Mouse (Mus musculus) heart, adult 2 months (tissue): ENCODE measurements around the gene Nxph3. TPM values are rescaled to one million over a fixed set of nuclear protein-coding genes. Genes with fewer than 3 reads are reported as not detected.

Experiments used
- DNase-seq, 2 experiments: peaks; one replicate each; pipeline ENCODE4 v3.0.0; 2021
- H3K27ac ChIP-seq: fragments of 200-600 bp; 2 replicates; pipeline ENCODE4 v1.8.1; 2022
- H3K27me3 ChIP-seq: fragments of 200-500 bp; 2 replicates; pipeline ENCODE4 v1.6.1; 2012; ENCODE audit warnings: mild to moderate bottlenecking, low read length, inconsistent platforms, mixed read lengths; ENCODE audit not compliant: control insufficient read depth, insufficient read depth
- H3K36me3 ChIP-seq: fragments of 200-500 bp; 2 replicates; pipeline ENCODE4 v1.6.1; 2012; ENCODE audit warnings: low read length, inconsistent platforms; ENCODE audit not compliant: control insufficient read depth, insufficient read depth
- H3K4me1 ChIP-seq: fragments of 200-500 bp; 2 replicates; pipeline ENCODE4 v1.6.1; 2011; ENCODE audit warnings: low read length; ENCODE audit not compliant: control insufficient read depth, insufficient read depth
- H3K4me3 ChIP-seq: fragments of 200-600 bp; 2 replicates; pipeline ENCODE4 v1.8.1; 2022
- H3K79me2 ChIP-seq: fragments of 200-500 bp; replicated peaks from 2 replicates; pipeline ENCODE4 v1.6.1; 2012; ENCODE audit warnings: mild to moderate bottlenecking, inconsistent platforms, low read length, moderate library complexity, mixed read lengths; ENCODE audit not compliant: control insufficient read depth, insufficient read depth
- H3K9ac ChIP-seq: fragments of 200-500 bp; 2 replicates; pipeline ENCODE4 v1.6.1; 2012; ENCODE audit warnings: low read depth, mild to moderate bottlenecking, control low read depth, inconsistent platforms, low read length, mixed read lengths
- CTCF ChIP-seq: fragments of 200-600 bp; IDR thresholded peaks from 2 replicates; pipeline ENCODE4 v1.8.1; 2022; ENCODE audit warnings: antibody characterized with exemption, mild to moderate bottlenecking, moderate library complexity
- EP300 ChIP-seq: fragments of 200-500 bp; IDR thresholded peaks from 2 replicates; pipeline ENCODE4 v1.6.1; 2011; ENCODE audit warnings: low read depth, low read length, control low read depth; ENCODE audit not compliant: insufficient read depth
- POLR2A ChIP-seq: fragments of 200-500 bp; IDR thresholded peaks from 2 replicates; pipeline ENCODE4 v1.6.1; 2011; ENCODE audit warnings: mild to moderate bottlenecking, low read depth, low read length, control low read depth; ENCODE audit not compliant: insufficient read depth
- WGBS: fragments of 180-500 bp; shearing (Covaris S2); methylation state at CpG from one replicate; pipeline ENCODE4 v1.1.7; 2018; 5-methylcytosine and 5-hydroxymethylcytosine counted together
- intact Hi-C: fragments of 180-260 bp; cut with DNase I; formaldehyde crosslinking; loops from one replicate; pipeline ENCODE4 v1.15.1; 2025
- polyA plus RNA-seq: library from polyadenylated mRNA; depleted of rRNA; stranded (reverse); fragments of >200 nt; gene quantifications from 2 replicates; pipeline ENCODE4 v1.2.3, GENCODE M21; 2012
- total RNA-seq, 2 experiments: library from RNA; stranded (reverse); gene quantifications; 2 replicates each; pipeline ENCODE4 v1.2.3; 2021

The Nxph3 gene
- total and polyA plus RNA-seq, 3 experiments, result 0.55 to 0.73 (median 0.57) TPM

DNA sequence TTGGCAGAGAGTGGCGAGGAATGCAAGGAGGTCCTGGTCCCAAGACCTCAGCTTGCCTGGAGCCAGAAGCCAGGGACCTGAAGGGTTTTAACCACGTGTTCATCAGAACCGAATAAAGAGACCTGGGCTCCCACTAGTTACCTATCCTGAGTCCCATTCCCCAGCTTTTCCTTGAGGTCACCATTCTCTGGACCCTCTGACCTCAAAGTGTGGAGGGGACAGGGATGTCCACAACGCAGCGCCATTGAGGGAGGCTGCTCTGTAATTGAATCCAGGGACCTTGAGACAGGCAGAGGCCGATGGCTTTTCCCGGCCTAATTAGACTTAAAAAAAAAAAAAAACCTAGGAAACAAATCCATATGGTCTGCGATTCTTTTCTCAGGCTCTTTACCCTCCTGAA lies 40.9 kb upstream of the Nxph3 start:
- no peaks in the 10 kb centered on the region for H3K27me3 ChIP-seq
- no peak overlapping the region for H3K4me3 ChIP-seq
- no peaks in the 10 kb centered on the region for H3K79me2 ChIP-seq
- intact Hi-C loops, result no loop called here
- 66% methylated on average over 8 of the region's 8 CpGs for WGBS
- H3K4me1 ChIP-seq, result no peaks in the 10 kb centered on the region
- no peaks in the 10 kb centered on the region for H3K36me3 ChIP-seq
- no peak overlapping the region for H3K27ac ChIP-seq
- TF ChIP-seq EP300, result no peak
- no peak for TF ChIP-seq CTCF
- no peak for TF ChIP-seq POLR2A
- no peak for DNase-seq
- no peak overlapping the region for H3K9ac ChIP-seq

DNA sequence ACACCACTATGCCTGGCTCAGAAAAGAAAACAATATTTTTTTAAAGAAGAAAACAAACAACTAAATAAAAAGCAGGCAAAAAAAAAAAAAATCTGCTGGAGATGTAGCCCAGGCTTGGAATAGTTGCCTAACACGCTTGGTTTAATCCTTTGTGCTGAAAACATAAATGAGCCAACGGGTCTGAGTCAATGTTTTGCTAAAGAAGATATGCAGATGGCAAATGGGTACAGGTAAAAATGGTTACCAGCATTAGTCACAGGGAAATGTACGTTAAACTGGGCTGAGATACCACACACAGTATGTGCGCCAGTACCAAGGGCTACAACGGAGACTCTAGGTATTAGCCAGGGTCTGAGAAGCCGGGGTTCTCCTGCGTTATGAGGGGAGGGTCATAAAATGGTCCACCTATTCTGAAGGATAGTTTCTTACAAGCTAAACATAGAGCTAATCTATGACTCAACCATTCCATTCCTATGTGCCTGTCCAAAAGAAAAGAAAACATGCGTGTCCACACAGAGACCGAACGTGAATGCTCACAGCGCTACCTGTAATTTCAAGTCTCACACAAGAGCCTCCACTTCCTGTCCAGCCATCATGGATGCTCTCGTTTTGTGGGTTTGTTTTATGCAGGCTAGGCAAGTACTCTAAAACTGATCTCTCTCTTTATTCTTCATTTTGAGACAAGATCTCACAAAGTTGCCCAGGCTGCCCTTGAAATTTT lies 36.1 kb upstream of the Nxph3 start:
- Histone ChIP-seq H3K27ac (no peak overlapping the region), H3K4me3 (no peak overlapping the region), H3K9ac (no peak overlapping the region), H3K27me3 (no peaks in the 10 kb centered on the region), H3K79me2 (no peaks in the 10 kb centered on the region), H3K36me3 (no peaks in the 10 kb centered on the region), H3K4me1 (no peaks in the 10 kb centered on the region)
- WGBS, result 80% methylated on average over 12 of the region's 12 CpGs
- TF ChIP-seq CTCF (no peak), POLR2A (no peak), EP300 (no peak)
- intact Hi-C loops, result no loop called here
- DNase-seq, result no peak

DNA sequence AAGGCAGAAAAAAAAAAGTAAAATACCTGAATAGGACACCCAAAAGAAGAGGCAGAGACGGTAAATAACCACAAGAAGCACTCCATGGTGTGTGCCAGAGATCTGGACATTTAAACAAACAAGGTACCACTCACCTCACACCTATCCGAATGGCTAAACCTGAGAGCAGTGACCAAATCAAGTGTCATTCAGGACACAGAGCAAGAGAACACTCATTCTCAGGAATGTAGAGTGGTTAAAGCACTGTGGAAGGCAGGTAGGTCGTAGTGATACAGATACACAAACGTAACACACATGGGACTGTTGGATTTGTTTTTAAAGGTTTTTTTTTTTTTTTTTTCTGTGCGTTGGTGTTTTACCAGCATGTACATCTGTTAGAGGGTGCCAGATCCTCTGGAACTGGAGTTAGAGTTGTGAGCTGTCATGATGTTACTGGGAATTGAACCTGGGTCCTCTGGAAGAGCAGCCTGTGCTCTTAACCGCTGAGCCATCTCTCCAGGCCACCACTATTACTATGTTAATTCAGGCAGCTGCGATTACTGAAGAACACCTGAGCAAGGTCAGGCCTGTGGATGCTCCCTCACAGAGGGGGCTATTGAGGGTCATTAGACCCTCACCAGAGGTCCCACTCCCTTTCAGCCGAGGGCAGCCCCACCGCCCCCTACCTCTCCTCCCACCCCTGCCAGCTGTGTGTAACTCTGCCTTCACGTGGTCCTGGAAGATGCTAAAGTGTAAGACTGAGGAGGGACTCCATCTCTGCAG lies 31.8 kb upstream of the Nxph3 start:
- intact Hi-C loops, result no loop called here
- H3K36me3 ChIP-seq, result no peaks in the 10 kb centered on the region
- H3K9ac ChIP-seq, result no peak overlapping the region
- no peak overlapping the region for H3K27ac ChIP-seq
- H3K79me2 ChIP-seq, result no peaks in the 10 kb centered on the region
- 80% methylated on average over 10 of the region's 10 CpGs for WGBS
- no peaks in the 10 kb centered on the region for H3K27me3 ChIP-seq
- no peak for DNase-seq
- H3K4me1 ChIP-seq, result no peaks in the 10 kb centered on the region
- TF ChIP-seq EP300 (no peak), CTCF (no peak), POLR2A (no peak)
- no peak overlapping the region for H3K4me3 ChIP-seq

DNA sequence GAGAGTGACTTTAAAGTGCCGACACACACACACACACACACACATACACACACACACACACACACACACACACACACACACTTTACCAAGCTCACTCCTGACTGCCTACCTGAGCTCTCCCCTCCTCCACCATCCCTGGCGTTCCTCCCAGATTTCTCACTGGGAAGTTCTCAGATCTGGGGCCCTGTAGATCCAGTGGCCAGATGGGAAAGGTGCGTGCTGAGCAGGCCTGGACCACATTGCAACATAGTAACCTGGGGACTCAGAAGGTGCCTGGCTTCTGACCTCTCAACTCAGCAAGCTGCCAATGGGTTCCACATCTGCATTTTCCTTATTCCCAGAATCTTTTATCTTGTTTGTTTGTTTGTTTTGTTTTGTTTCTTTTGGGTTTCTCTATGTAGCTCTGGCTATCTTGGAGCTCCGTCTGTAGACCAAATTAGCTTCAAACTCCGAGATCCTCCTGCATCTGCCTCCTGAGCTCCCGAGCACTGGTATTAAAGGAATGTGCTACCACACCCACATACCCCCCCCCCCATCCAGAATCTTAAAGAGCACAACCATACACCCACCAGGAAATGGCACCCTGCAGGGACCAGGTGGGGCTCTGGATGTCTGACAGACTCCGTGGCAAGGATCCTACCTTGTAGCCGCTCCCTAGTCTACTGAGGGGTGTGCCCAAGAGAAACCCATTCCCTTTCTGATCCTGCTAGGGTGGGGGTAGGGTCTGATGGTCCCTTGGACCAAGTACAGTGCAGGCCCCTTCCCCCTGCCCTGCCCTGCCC lies 30.4 kb upstream of the Nxph3 start:
- H3K4me3 ChIP-seq, result no peak overlapping the region
- no peaks in the 10 kb centered on the region for H3K36me3 ChIP-seq
- intact Hi-C loops, result no loop called here
- no peak overlapping the region for H3K9ac ChIP-seq
- 89% methylated on average over 8 of the region's 8 CpGs for WGBS
- no peak for DNase-seq
- H3K79me2 ChIP-seq, result no peaks in the 10 kb centered on the region
- H3K27ac ChIP-seq, result no peak overlapping the region
- H3K4me1 ChIP-seq, result no peaks in the 10 kb centered on the region
- H3K27me3 ChIP-seq, result no peaks in the 10 kb centered on the region
- TF ChIP-seq EP300 (no peak), POLR2A (no peak), CTCF (no peak)

DNA sequence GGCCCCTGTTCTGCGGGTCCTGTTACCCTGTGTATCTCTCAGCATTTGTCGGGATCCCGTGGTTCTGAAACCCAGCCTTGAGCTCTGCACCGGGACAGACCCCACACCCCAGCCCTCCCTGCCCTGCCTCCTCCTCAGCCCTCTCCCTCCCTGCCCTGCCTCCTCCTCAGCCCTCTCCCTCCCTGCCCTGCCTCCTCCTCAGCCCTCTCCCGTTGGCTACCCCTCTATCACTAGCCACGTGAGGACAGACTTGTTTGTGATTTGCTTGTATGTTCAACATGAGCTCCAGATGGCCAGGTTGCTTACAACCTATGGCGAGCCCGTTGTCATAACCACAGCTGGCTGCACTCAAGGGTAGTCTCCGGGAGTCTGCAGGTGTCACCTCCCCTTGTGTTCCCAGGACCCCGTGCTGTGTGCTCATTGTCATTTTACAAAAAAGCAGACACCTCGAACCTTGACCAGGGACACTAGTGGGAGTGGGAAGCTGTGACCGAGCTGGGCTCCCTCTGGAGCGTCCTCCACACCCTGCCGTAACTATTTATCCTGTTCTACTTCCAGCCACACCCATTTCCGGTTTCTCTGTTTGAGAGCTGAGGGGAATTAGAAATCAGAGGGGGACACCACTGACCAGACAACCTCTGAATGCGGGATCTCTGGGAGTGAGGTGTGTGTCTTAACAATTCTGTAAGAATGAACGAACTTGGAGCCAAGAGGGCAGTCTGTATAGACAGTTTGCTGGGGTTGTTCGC lies 26.4 kb upstream of the Nxph3 start:
- intact Hi-C loops, result no loop called here
- Histone ChIP-seq H3K4me1 (no peaks in the 10 kb centered on the region), H3K36me3 (no peaks in the 10 kb centered on the region), H3K9ac (no peak overlapping the region), H3K79me2 (no peaks in the 10 kb centered on the region), H3K27ac (no peak overlapping the region), H3K4me3 (no peak overlapping the region), H3K27me3 (no peaks in the 10 kb centered on the region)
- WGBS, result 27% methylated on average over 18 of the region's 18 CpGs
- DNase-seq, result no peak
- no peak for TF ChIP-seq CTCF
